Mouse (Mus musculus): ENCODE measurements around the gene Msi2. TPM values are rescaled to one million over a fixed set of nuclear protein-coding genes. Genes with fewer than 3 reads are reported as not detected.

Msi2 gene
- polyA plus RNA-seq, 1 experiment = 69.3 TPM

DNA sequence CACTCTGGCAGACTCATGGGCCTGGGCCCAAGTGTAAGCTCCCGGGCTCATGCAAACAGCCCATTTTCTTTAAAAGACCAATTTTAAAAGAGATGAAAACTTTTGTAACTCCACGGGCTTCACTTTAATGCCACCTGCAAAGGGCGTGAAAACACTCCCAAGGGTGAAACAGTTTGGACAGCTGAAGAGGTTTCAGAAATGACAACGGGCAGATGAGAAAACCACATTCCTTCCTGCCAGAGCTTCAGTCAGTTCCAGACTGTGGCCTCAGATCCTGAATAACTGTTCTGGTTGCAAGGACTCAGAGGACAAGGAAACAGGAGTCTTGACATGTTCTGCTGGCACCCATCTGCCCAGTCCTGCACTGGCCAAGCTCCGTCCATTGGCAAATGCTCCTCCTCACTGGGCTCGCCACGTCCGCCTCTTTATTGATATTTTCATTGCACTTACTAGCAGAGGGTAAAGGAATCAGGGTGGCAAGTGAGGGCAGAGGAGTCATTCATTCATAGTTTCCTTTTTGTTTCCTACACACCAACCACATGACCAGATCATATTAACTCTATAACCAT, 207.9 kb downstream of the Msi2 start:
- Histone ChIP-seq H3K36me3 (ENCODE audit: control insufficient read depth, insufficient read depth, low read length) (no peaks in the 10 kb centered on the region), H3K4me1 (ENCODE audit: control insufficient read depth, insufficient read depth, low read length) (peaks cover 11% of the 10 kb centered on the region), H3K4me3 (ENCODE audit: control insufficient read depth, low read depth, low read length) (no peak overlapping the region), H3K27ac (ENCODE audit: control insufficient read depth, insufficient read depth, low read depth, low read length) (no peak overlapping the region), H3K27me3 (ENCODE audit: control insufficient read depth, insufficient read depth, low read length) (no peaks in the 10 kb centered on the region)
- TF ChIP-seq CTCF (IDR thresholded peaks at IDR 0.05; ENCODE audit: control insufficient read depth, insufficient read depth, insufficient replicate concordance, low read depth, low read length) (no peak), POLR2A (IDR thresholded peaks at IDR 0.05; ENCODE audit: control insufficient read depth, low read depth, low read length) (no peak)

DNA sequence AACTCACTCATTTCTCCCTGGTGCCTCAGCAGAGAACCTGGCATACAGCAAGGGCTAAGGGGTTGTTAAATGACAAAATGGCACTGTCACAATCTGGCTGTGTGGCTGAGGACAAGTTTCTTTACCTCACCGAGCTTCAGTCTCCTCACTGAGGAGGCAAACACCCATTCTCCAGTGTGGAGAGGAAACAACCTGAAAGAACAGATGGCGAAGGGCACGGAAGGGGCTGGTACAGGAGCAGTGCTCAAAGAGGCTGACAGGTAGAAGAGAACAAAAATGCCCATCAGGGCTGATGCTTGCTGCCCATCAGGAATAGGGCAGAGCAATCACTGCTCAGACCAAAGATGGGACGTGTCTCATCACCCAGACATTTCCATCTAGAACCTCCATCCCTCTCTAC, 208.8 kb downstream of the Msi2 start:
- Histone ChIP-seq H3K4me3 (ENCODE audit: control insufficient read depth, low read depth, low read length) (no peak overlapping the region), H3K27ac (ENCODE audit: control insufficient read depth, insufficient read depth, low read depth, low read length) (no peak overlapping the region), H3K27me3 (ENCODE audit: control insufficient read depth, insufficient read depth, low read length) (no peaks in the 10 kb centered on the region), H3K36me3 (ENCODE audit: control insufficient read depth, insufficient read depth, low read length) (no peaks in the 10 kb centered on the region), H3K4me1 (ENCODE audit: control insufficient read depth, insufficient read depth, low read length) (peaks cover 5% of the 10 kb centered on the region)
- TF ChIP-seq CTCF (IDR thresholded peaks at IDR 0.05; ENCODE audit: control insufficient read depth, insufficient read depth, insufficient replicate concordance, low read depth, low read length) (no peak), POLR2A (IDR thresholded peaks at IDR 0.05; ENCODE audit: control insufficient read depth, low read depth, low read length) (no peak)

DNA sequence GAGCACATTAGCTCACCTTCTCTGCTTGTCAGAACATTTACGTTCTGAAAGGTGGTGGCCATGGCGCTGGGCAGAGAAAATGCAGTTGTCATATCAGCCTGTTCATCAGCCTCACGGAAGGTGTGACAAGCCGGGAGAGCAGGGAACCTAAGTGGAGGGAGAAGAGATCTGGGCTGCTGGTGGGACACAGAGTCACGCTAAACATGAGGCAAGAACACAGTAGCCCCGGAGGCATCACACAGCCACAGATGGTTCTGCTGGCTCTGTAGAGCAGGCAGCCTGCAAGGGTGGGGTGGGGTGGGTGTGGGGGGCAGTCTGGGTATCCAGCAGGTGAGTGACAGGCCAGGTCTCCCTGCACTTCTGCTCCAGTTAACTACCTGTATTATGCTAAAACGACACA, 210.2 kb downstream of the Msi2 start:
- Histone ChIP-seq H3K4me1 (ENCODE audit: control insufficient read depth, insufficient read depth, low read length) (peaks cover 3% of the 10 kb centered on the region), H3K27me3 (ENCODE audit: control insufficient read depth, insufficient read depth, low read length) (no peaks in the 10 kb centered on the region), H3K4me3 (ENCODE audit: control insufficient read depth, low read depth, low read length) (no peak overlapping the region), H3K27ac (ENCODE audit: control insufficient read depth, insufficient read depth, low read depth, low read length) (no peak overlapping the region), H3K36me3 (ENCODE audit: control insufficient read depth, insufficient read depth, low read length) (no peaks in the 10 kb centered on the region)
- TF ChIP-seq POLR2A (IDR thresholded peaks at IDR 0.05; ENCODE audit: control insufficient read depth, low read depth, low read length) (no peak), CTCF (IDR thresholded peaks at IDR 0.05; ENCODE audit: control insufficient read depth, insufficient read depth, insufficient replicate concordance, low read depth, low read length) (no peak)

DNA sequence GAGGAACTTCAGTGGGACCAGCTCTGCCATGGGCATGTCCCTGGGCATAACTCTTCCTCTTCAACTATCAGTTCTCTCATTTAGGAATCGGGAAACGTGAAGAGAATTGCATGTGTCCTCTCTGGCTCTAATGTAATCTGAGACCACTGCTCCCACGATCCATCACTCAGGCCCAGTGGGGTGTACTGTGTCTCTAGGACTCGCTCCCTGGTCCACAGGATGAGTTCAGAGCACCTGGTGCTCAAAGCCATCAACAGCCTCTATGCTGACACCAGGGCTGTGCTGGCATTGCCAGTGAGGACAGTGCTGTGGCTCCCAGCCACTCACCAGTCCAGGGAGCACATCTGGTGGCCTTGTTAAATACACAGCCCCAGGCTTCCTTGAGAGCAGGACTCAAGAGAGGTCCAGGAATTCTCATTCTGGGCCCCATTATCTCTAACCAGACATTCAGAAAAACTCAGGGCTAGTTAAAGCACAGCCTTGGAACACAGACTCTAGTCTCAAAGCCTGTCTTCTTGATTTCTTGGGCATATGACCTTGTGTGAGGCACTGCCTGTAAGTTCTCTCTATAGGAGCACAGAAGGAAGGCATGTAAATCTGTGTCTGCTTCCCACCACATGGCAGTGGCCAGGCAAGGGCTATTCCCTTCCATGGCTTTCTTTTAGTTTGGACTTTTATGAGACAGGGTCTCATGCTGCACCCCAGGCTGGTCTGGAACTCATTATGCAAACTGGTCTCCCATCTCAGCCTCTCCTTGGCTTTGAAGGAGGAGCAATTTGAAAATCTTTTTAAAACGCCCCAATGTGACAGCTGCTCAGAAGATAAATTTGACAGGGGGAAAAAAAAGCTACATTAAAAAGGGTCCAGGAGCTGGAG, 211.5 kb downstream of the Msi2 start:
- Histone ChIP-seq H3K4me1 (ENCODE audit: control insufficient read depth, insufficient read depth, low read length) (peaks cover 3% of the 10 kb centered on the region), H3K4me3 (ENCODE audit: control insufficient read depth, low read depth, low read length) (no peak overlapping the region), H3K27ac (ENCODE audit: control insufficient read depth, insufficient read depth, low read depth, low read length) (no peak overlapping the region), H3K36me3 (ENCODE audit: control insufficient read depth, insufficient read depth, low read length) (no peaks in the 10 kb centered on the region), H3K27me3 (ENCODE audit: control insufficient read depth, insufficient read depth, low read length) (no peaks in the 10 kb centered on the region)
- TF ChIP-seq CTCF (IDR thresholded peaks at IDR 0.05; ENCODE audit: control insufficient read depth, insufficient read depth, insufficient replicate concordance, low read depth, low read length) (no peak), POLR2A (IDR thresholded peaks at IDR 0.05; ENCODE audit: control insufficient read depth, low read depth, low read length) (no peak)

DNA sequence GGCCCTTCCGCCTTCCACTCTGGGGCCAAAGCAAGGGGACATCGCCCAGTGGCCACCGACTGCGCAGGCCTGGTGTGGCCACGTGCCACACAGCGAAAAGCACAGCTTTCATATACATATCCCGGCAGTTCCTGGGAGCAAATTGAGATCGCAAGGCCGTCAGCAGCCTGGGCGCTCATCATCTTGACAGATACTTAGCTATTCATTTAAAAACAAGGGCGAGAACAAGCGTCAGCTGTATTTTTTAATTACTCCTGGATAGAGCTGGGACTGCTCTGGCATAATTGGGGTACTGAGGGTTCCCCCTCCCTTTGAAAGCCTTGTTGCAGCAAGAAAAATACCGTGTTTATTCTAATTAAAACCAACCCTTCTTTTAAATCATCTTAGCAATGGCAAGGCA, 212.2 kb downstream of the Msi2 start:
- TF ChIP-seq POLR2A (IDR thresholded peaks at IDR 0.05; ENCODE audit: control insufficient read depth, low read depth, low read length) = no peak
- no peak for TF ChIP-seq CTCF (IDR thresholded peaks at IDR 0.05; ENCODE audit: control insufficient read depth, insufficient read depth, insufficient replicate concordance, low read depth, low read length)
- Histone ChIP-seq H3K27ac (ENCODE audit: control insufficient read depth, insufficient read depth, low read depth, low read length) (no peak overlapping the region), H3K36me3 (ENCODE audit: control insufficient read depth, insufficient read depth, low read length) (no peaks in the 10 kb centered on the region), H3K4me1 (ENCODE audit: control insufficient read depth, insufficient read depth, low read length) (peaks cover 3% of the 10 kb centered on the region), H3K4me3 (ENCODE audit: control insufficient read depth, low read depth, low read length) (no peak overlapping the region), H3K27me3 (ENCODE audit: control insufficient read depth, insufficient read depth, low read length) (no peaks in the 10 kb centered on the region)

DNA sequence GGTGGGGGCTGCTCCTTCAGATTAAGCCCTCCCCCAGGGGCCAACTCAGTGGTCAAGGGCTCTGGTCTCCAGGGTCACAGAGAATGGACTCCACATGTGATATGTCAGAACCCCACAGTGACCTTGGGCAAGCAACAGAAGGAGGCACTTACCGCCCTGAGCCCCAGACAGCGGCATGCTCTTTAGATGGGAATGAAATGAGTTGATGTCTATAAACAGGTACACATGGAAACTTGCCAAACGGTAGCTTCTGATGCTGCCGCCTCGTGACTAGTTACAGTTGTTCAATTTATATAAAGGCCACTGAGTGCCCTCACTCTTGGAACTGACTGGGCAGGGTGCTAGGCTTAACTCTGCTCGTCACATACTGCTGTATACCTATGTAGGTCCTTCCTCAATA, 215.7 kb downstream of the Msi2 start:
- peak overlapping the region; percentile 71 for H3K4me3 ChIP-seq (ENCODE audit: control insufficient read depth, low read depth, low read length)
- H3K4me1 ChIP-seq (ENCODE audit: control insufficient read depth, insufficient read depth, low read length) = peaks cover 3% of the 10 kb centered on the region
- TF ChIP-seq CTCF (IDR thresholded peaks at IDR 0.05; ENCODE audit: control insufficient read depth, insufficient read depth, insufficient replicate concordance, low read depth, low read length) (no peak), POLR2A (IDR thresholded peaks at IDR 0.05; ENCODE audit: control insufficient read depth, low read depth, low read length) (no peak)
- H3K36me3 ChIP-seq (ENCODE audit: control insufficient read depth, insufficient read depth, low read length) = no peaks in the 10 kb centered on the region
- H3K27me3 ChIP-seq (ENCODE audit: control insufficient read depth, insufficient read depth, low read length) = no peaks in the 10 kb centered on the region
- no peak overlapping the region for H3K27ac ChIP-seq (ENCODE audit: control insufficient read depth, insufficient read depth, low read depth, low read length)

DNA sequence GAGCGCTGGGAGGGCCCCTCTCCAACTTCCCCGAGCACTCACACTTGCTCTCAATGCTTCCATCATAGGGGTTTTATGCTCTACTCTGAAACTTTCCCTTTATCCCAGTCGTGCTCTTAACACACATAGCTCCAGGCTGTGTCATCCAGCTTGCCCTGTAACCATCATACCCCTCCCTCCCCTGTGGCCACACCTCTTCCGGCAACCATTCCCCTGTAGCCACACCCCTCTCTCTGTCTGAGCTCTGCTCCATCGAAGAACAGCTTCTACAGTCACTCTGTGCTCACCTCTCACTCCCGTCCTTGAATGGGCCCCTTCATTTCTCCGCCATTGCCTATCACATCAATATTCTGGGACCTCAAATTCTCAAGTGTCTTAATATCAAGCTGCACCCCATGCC, 219.8 kb downstream of the Msi2 start:
- Histone ChIP-seq H3K27ac (ENCODE audit: control insufficient read depth, insufficient read depth, low read depth, low read length) (no peak overlapping the region), H3K4me1 (ENCODE audit: control insufficient read depth, insufficient read depth, low read length) (peaks cover 3% of the 10 kb centered on the region), H3K27me3 (ENCODE audit: control insufficient read depth, insufficient read depth, low read length) (no peaks in the 10 kb centered on the region), H3K4me3 (ENCODE audit: control insufficient read depth, low read depth, low read length) (no peak overlapping the region), H3K36me3 (ENCODE audit: control insufficient read depth, insufficient read depth, low read length) (no peaks in the 10 kb centered on the region)
- TF ChIP-seq CTCF (IDR thresholded peaks at IDR 0.05; ENCODE audit: control insufficient read depth, insufficient read depth, insufficient replicate concordance, low read depth, low read length) (no peak), POLR2A (IDR thresholded peaks at IDR 0.05; ENCODE audit: control insufficient read depth, low read depth, low read length) (no peak)
